Mouse (Mus musculus) common myeloid progenitor, adult 5-6 weeks (primary cell): ENCODE results near the gene BC051142. TPM values are rescaled to one million over a fixed set of nuclear protein-coding genes. Genes with fewer than 3 reads are reported as not detected.
"Not testable (repeated sequence)": the region's sequence is repeated elsewhere in the genome, so short reads cannot be mapped to it uniquely, and the experiment has no call there.

ENCODE experiments used
- ATAC-seq: replicated peaks from 2 replicates; pipeline ENCODE4 v1.8.0; 2016; ENCODE audit warnings: low read depth, mild to moderate bottlenecking, moderate TSS enrichment, inconsistent platforms; ENCODE audit not compliant: poor library complexity, severe bottlenecking
- total RNA-seq: library from RNA; stranded (forward); fragments of 200-1000, 187-1606 nt; gene quantifications from 2 replicates; pipeline ENCODE4 v1.2.3, GENCODE M21; 2017

Gene BC051142
- total RNA-seq, 1 experiment from 2014 or later: 4.2 TPM

- ATAC-seq: no peak
Measured at GRCm38 (mm10) chr17:34496539-34496938, 97.9 kb downstream of the BC051142 start.

GRCm38 (mm10) chr17:34497319-34497718, 98.7 kb downstream of the BC051142 start:
- not testable (repeated sequence) for ATAC-seq

- ATAC-seq: not testable (repeated sequence)
Measured at GRCm38 (mm10) chr17:34497726-34498125, 99.1 kb downstream of the BC051142 start.

GRCm38 (mm10) chr17:34507591-34507990, 109.0 kb downstream of the BC051142 start:
- no peak for ATAC-seq

Other genes starting within 250 kb of the BC051142 start
- 31.9 and 35.1 TPM in 2 replicates for gene H2-DMb1, start 245.7 kb upstream of the BC051142 start, total RNA-seq
- 77.8 and 120 TPM in 2 replicates for gene Tap1, start 211.3 kb upstream of the BC051142 start, total RNA-seq
- gene Psmb9, start 211.1 kb upstream of the BC051142 start, total RNA-seq: 75.3 and 119 TPM in 2 replicates
- gene Psmb8, start 201.1 kb upstream of the BC051142 start, total RNA-seq: 480 and 499 TPM in 2 replicates
- gene Tap2, start 195.3 kb upstream of the BC051142 start, total RNA-seq: 80.1 and 87.6 TPM in 2 replicates
- gene H2-Ob, start 159.9 kb upstream of the BC051142 start, total RNA-seq: 25.5 and 27.7 TPM in 2 replicates
- gene H2-Ab1, start 141.1 kb upstream of the BC051142 start, total RNA-seq: 67.2 and 91.5 TPM in 2 replicates
- 17.1 and 26.2 TPM in 2 replicates for gene H2-Aa, start 111.0 kb upstream of the BC051142 start, total RNA-seq
- 17.3 and 17.9 TPM in 2 replicates for gene H2-Eb1, start 93.0 kb upstream of the BC051142 start, total RNA-seq
- gene H2-Eb2, start 73.2 kb upstream of the BC051142 start, total RNA-seq: not detected in 2 replicates
- not detected in 2 replicates for gene Btnl2, start 44.0 kb upstream of the BC051142 start, total RNA-seq
- not detected in 2 replicates for gene Btnl1, start 21.7 kb upstream of the BC051142 start, total RNA-seq
- not detected in 2 replicates for gene Btnl4, start 78.5 kb downstream of the BC051142 start, total RNA-seq
- not detected in 2 replicates for gene Btnl6, start 118.5 kb downstream of the BC051142 start, total RNA-seq
- 1.5 TPM in 1 of 2 replicates, not detected in the other for gene Notch4, start 165.4 kb downstream of the BC051142 start, total RNA-seq
- gene Gpsm3, start 191.0 kb downstream of the BC051142 start, total RNA-seq: 11.3 and 22.4 TPM in 2 replicates
- 22.5 and 29.4 TPM in 2 replicates for gene Pbx2, start 192.4 kb downstream of the BC051142 start, total RNA-seq
- gene Ager, start 199.0 kb downstream of the BC051142 start, total RNA-seq: 0.73 and 1.4 TPM in 2 replicates
- gene Rnf5, start 204.9 kb downstream of the BC051142 start, total RNA-seq: 13.2 and 14.4 TPM in 2 replicates
- gene Agpat1, start 205.4 kb downstream of the BC051142 start, total RNA-seq: 17.8 and 39.7 TPM in 2 replicates
- 1.6 and 2.4 TPM in 2 replicates for gene Egfl8, start 217.2 kb downstream of the BC051142 start, total RNA-seq
- gene Ppt2, start 229.7 kb downstream of the BC051142 start, total RNA-seq: 17.4 and 21.2 TPM in 2 replicates
- gene Prrt1, start 230.7 kb downstream of the BC051142 start, total RNA-seq: not detected in 2 replicates
- 20.6 and 31.6 TPM in 2 replicates for gene Fkbpl, start 245.9 kb downstream of the BC051142 start, total RNA-seq
- 19.9 and 25.1 TPM in 2 replicates for gene Atf6b, start 248.3 kb downstream of the BC051142 start, total RNA-seq